Mouse (Mus musculus) retina, postnatal 1 day (tissue): ENCODE measurements around the gene Farp1.
"Not testable (repeated sequence)": the region's sequence is repeated elsewhere in the genome, so short reads cannot be mapped to it uniquely, and the experiment has no call there.

ENCODE experiments used
- DNase-seq: peaks from one replicate; pipeline ENCODE4 v3.0.0-alpha.2; 2012

Gene Farp1

DNA sequence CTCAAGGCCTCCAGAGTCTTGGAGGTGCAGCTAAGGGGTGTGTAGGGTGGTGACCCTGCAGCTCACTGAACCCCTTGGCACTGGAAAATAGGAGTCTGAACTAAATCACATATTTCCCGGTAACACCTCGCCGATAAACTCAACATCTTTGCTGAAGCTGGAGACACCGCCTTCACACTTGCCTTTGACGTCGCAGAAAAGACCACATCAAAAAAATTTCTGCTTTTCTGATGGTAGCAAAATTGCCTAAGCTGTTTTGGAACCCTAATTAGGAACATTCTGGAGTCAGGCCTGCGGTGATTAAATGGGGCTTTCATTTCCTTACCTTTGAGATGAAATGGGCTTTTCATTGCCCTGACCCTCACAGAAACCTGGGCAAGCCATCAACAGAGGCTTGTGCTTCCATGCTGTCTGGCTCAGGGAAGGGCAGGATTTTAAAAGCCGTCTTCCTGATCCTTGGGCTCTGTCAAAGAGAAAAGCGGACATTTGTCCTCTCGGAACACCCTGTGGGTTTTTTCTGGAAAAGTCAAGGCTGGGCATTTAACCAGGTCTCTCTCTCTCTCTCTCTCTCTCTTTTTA is 72.8 kb downstream of the Farp1 start:
- DNase-seq: no peak

- DNase-seq: no peak
Observed at GRCm38 (mm10) chr14:121108439-121109115, 73.6 kb downstream of the Farp1 start.

- DNase-seq: peak; percentile 27
Observed at GRCm38 (mm10) chr14:121109116-121109504, 74.1 kb downstream of the Farp1 start.

- DNase-seq: no peak
Observed at GRCm38 (mm10) chr14:121110492-121111267, 75.7 kb downstream of the Farp1 start.

DNA sequence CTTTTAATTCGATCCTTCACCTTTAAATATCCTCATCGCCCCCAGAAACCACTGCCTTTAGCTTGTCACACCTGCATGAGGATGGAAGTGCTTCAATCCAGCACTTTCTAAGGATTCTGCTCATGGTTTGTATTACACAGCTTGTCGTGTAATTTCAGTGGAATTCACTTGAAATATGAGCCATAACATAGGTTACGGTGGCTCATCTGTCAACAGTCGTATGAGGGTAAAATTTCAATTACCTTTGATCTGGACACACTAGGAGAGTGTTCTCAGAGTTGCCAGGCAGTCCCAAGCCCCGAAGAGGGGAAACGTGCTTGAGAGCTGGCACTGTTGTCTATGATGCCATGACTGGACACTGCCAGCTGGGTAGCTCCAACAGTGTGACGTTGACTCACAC is 77.1 kb downstream of the Farp1 start:
- no peak for DNase-seq

- no peak for DNase-seq
Observed at GRCm38 (mm10) chr14:121113785-121114184, 78.8 kb downstream of the Farp1 start.

DNA sequence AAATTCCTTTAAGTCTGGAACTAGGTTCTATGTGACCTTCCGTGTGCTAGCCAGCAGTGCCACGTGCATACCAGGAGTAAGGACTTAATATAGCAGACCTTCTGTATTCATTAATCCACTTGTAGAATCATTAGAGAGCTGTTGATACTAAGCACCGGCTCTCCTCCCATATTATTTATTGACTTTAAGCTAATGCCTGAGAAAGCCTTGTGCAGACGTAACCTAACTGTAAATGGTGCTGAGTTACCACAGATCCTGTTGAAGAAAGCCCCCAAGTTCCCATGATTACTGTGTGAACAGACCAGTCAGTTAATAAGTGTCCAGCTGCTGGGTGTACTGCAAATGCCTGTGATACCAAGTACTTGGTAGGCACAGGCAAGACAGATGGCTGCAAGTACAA is 81.7 kb downstream of the Farp1 start:
- DNase-seq: no peak

DNA sequence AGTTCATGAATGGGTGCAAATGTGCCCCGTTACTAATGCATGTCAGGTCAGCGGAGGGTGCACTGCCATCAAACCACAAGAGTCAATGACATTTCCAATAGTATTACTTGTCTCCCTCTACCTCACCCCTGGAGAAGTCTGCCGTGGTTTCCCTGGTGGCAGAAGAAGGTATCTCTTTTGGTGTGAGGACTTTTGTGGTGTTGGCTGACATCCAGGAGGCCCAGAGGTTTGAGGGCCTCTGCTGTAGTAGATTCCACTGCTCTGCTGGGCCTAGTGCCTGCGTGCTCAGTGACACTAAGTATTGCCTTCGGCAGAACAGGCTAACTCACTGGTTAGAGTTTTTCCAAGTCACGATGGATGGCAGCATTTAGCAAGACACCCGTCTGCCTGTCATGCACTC is 83.9 kb downstream of the Farp1 start:
- DNase-seq: no peak

- no peak for DNase-seq
Observed at GRCm38 (mm10) chr14:121121664-121122063, 86.7 kb downstream of the Farp1 start.

DNA sequence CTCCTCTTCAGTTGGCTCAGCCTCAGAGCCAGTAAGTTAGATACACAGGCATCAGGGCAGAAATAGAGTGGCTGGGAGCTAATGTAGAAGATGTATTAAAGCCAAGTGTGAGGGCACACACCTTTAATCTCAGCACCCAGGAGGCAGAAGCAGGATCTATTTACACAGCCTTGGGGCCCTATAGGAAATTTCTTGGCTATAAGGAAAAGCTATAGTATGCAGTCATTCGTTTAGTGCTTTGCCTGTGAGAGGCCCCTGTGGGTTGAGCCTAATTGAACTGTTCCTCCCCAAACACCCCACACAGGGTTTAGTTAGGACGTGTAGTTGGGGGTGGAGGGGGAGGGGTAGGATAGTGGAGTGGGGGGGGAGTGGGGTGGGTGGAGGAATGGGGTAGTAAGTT is 87.9 kb downstream of the Farp1 start:
- no peak for DNase-seq

GRCm38 (mm10) chr14:121124409-121125010 is 89.5 kb downstream of the Farp1 start:
- no peak for DNase-seq

- no peak for DNase-seq
Observed at GRCm38 (mm10) chr14:121125651-121126050, 90.7 kb downstream of the Farp1 start.

DNA sequence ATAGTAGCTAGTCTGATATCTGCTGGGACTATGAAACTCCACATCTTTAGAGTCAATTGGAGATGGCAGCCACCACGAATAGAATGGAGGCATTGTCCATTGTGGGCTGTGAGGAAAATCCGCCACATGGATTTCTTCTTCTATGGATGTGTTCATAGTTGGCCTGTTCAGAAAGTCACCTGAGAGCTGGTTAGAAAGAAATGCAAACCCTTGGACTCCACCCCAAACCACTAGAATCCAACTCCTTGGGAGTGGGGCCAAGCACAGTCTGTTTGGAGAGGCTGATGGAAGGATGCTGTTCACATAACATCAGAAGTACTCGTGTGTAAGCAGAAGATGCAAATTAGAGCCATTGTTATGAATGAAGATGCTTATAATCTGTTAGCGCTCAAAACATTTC is 91.3 kb downstream of the Farp1 start:
- DNase-seq: no peak

DNA sequence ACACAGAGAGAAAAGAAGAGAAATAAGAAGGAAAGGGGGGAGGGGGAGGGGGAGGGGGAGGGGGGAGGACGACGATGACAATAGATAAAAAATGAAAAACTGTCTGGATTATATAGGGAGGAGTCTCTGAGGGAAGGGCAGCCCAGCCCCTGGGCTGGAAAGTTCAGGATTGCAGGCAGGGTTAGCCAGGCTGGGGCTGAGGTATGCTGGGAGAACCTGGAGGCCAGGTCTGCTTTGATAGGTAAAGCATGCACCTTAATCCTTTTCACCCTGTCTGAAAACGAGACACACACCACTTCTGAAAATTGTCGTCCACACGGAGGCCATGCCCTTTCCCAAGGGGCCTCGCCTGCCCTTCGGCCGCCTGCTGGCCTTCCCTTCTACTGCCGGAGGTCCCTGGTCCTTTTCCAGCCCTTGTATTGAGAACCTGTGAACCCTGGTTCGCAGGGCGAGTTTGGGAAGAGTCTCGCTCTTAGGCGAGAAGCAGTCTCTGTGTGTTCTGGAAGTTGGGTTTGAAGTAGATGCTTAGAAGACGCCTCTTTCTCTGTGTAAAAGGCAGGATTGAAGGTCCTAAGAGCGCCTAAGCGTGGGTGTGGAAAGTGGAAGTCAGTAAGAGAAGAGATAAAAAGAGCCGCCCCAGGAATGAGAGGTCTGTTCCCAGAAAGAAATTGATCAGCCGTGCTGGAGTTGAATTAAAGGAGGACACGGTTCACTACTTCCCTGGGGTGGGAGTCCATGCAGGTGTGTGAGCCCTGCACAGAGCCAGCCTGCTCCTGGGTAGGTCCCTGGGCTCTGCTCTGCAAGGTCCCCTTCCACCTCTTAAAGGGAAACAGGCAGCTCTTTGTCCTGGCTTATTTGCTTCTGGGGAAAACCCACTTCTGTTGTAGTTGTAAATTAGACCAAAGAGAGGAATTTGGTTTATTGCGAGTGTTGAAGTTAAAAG is 94.1 kb downstream of the Farp1 start:
- no peak for DNase-seq

- not testable (repeated sequence) for DNase-seq
Observed at GRCm38 (mm10) chr14:121130351-121130750, 95.4 kb downstream of the Farp1 start.

DNA sequence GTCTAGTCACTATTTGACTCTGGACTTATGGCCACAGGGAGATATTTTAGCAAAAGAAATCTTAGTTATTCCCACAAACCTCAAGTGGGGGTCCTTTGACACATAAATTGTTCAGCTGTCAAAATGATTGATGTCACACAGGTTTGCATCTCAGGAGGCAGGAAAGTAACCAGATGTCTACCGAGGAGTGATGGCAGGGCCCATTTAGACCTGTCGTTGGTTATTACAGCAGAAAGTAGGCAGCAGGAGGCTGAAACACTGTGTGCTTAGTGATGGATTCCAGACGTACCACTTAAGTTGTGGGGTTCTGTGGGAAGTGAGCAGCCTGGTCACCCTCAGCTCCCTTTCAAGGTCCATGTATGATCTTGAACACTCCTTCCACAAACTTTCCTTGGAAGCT is 99.4 kb downstream of the Farp1 start:
- DNase-seq: no peak

GRCm38 (mm10) chr14:121143831-121144455 is 108.9 kb downstream of the Farp1 start:
- no peak for DNase-seq

GRCm38 (mm10) chr14:121144496-121144895 is 109.5 kb downstream of the Farp1 start:
- peak; percentile 63 for DNase-seq

GRCm38 (mm10) chr14:121145291-121145690 is 110.3 kb downstream of the Farp1 start:
- DNase-seq: no peak

DNA sequence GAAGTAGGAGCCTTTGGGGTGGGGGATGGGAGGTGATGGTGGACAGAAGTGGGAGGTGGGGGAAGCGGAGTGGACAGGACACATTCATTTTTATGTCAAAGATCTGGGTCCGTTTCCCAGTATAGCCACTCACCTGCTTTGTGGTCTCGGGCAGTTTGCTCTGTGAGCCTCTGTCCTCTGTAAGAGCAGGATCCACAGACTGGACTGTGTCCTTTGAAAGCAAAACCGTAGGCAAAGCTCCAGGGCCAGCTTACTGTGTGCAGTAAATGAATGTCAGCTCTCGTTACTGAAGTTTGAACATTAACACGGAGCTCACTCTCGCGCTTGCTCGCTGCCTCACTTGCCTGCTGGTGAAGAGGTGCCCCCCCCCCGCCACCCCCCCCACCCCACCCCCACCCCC is 110.7 kb downstream of the Farp1 start:
- DNase-seq: peak; percentile 58

DNA sequence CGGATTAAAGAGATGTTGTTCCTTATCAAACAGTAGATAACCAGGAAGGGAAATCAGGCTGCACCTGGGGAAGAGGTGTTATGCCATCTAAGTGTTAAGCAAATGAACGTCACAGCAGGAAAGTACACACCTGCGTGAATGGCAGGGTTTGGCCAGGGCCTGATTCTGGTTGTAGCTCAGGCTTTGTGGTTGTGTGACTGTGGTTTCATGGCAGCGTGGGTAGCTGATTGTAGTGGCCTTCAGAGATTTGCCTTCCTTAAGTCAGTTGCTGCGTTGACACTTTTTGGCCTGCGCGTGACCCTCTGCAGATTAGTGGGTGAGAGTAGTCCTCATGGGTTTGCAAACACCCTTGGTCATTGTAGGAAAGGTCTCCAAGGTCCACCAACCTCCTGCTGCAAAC is 111.2 kb downstream of the Farp1 start:
- no peak for DNase-seq

DNA sequence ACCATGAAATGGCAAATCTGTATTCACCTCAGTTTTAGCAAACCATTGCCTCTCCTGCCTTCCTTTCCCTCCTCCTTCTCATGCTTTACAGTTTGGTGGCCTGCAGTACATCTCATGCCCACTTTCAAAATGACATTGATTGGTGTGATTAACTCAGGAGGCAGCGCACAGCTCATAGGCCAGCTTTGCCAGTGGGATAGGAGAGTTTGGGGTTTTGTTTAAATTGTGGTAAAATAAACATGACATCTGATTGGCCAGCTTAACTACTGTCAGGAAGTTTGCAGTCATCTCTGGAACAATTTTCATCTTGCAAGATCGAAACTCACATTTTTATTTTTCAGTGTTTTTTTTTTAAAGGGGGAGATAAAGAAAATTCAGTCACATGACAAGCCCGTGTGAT is 112.0 kb downstream of the Farp1 start:
- DNase-seq: no peak
